In the genomic region with DNA sequence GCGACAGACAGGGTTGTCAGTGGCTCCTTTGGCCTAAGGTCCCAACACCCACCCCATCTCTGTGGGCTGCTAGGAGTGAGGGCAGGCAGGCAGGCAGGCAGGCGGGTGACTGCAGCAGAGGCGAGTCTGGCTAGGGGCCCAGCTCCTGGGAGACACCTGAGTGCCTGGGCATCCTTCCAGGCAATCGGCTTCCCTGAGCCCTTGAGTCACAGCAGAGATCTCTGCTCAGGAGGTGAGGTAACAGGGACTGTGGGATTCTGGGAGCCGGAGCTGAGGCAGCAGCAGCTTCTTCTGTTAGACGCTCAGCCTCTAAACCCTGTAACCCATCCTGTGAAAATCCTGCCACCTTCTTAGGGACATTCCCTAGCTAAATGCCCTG, we compare ENCODE assay signal across 10 mouse cellular contexts. TPM values are rescaled to one million over a fixed set of nuclear protein-coding genes. Genes with fewer than 3 reads are reported as not detected.
DNase-seq lines count a peak whose midpoint lies in the region; ATAC-seq and TF ChIP-seq lines count a peak whose summit lies in the region.
"Had no signal": no experiment of that assay in that cellular context is flagged by ENCODE, and none has a peak within 500 bp of the region (broad histone marks: within the 10 kb centered on the region; RNA-seq: fewer than 3 reads in every experiment).

No protein-coding gene starts in this region.

- in situ Hi-C loops in Patski (cut with MboI; ENCODE audit: low pct_unique_long_range_greater_than_20kb): no loop called here

- H3K4me3 ChIP-seq in hindbrain, embryonic 16.5 days (ENCODE audit: low read length): no peak overlapping the region
- no peak overlapping the region for H3K4me3 ChIP-seq in hindbrain, embryonic 10.5 days
- no peak overlapping the region for H3K4me3 ChIP-seq in intestine, embryonic 16.5 days (ENCODE audit: low read length)

- 0 out of 2 replicates have a peak overlapping the region, but pooled peaks have one; percentile 3 for H3K9ac ChIP-seq in hindbrain, embryonic 16.5 days (ENCODE audit: low read depth, low read length)
- H3K9ac ChIP-seq in intestine, embryonic 16.5 days (ENCODE audit: low read depth, low read length): no peak overlapping the region
- H3K9ac ChIP-seq: liver, embryonic 14.5 days had no signal

- H3K4me2 ChIP-seq in hindbrain, embryonic 16.5 days (ENCODE audit: low read length): no peak overlapping the region
- H3K4me2 ChIP-seq in intestine, embryonic 16.5 days (ENCODE audit: low read depth, low read length): no peak overlapping the region

- WGBS in hindbrain, embryonic 16.5 days: 77% methylated on average over 6 of the region's 6 CpGs
- WGBS in hindbrain, embryonic 10.5 days: 92% methylated on average over 6 of the region's 6 CpGs
- 80% methylated on average over 6 of the region's 6 CpGs for WGBS in intestine, embryonic 16.5 days

- H3K9me3 ChIP-seq in hindbrain, embryonic 16.5 days (ENCODE audit: control insufficient read depth, low read length): no peaks in the 10 kb centered on the region
- H3K9me3 ChIP-seq in hindbrain, embryonic 10.5 days: no peaks in the 10 kb centered on the region
- no peaks in the 10 kb centered on the region for H3K9me3 ChIP-seq in intestine, embryonic 16.5 days (ENCODE audit: control insufficient read depth, low read length)

- DNase-seq in hindbrain, embryonic 10.5 days (ENCODE audit: low spot score): no peak
- DNase-seq in Patski (ENCODE audit: low read depth, low spot score): peak; percentile 68
- DNase-seq in cerebellum, adult 8-10 months: peak; percentile 79
- peak; percentile 56 for DNase-seq in left cerebral cortex, postnatal 4 days
- no peak for DNase-seq in liver
- DNase-seq in retina, postnatal 1 day: no peak

- no peaks in the 10 kb centered on the region for H3K27me3 ChIP-seq in hindbrain, embryonic 16.5 days (replicated peaks; ENCODE audit: control insufficient read depth, insufficient read depth, low read length)
- H3K27me3 ChIP-seq in hindbrain, embryonic 10.5 days (ENCODE audit: insufficient read depth, poor library complexity, severe bottlenecking): no peaks in the 10 kb centered on the region
- no peaks in the 10 kb centered on the region for H3K27me3 ChIP-seq in Patski
- H3K27me3 ChIP-seq in intestine, embryonic 16.5 days (replicated peaks; ENCODE audit: control insufficient read depth, insufficient read depth, low read length): no peaks in the 10 kb centered on the region

- no peaks in the 10 kb centered on the region for H3K4me1 ChIP-seq in hindbrain, embryonic 16.5 days (ENCODE audit: control insufficient read depth, insufficient read depth, low read depth, low read length)
- 0 out of 2 replicates have a peak, but pooled peaks cover 3% of the 10 kb centered on the region for H3K4me1 ChIP-seq in hindbrain, embryonic 10.5 days (replicated peaks)
- H3K4me1 ChIP-seq in intestine, embryonic 16.5 days (ENCODE audit: control insufficient read depth, insufficient read depth, low read length): peaks cover 3% of the 10 kb centered on the region; the same call in 1 of the 2 replicates

- POLR2A ChIA-PET in Patski (lab: Charles Lee): interaction anchor here (0.8 to 2.7 kb wide), 4 partner anchors 10 to 17 kb away, joined by 4 to 6 read pairs (median 4); partner anchors contain the start of gene Nr1h2

- no peak overlapping the region for H3K27ac ChIP-seq in hindbrain, embryonic 16.5 days (ENCODE audit: low read depth, low read length)
- H3K27ac ChIP-seq in hindbrain, embryonic 10.5 days: no peak overlapping the region
- no peak overlapping the region for H3K27ac ChIP-seq in intestine, embryonic 16.5 days (ENCODE audit: low read length)
- H3K27ac ChIP-seq: liver, embryonic 14.5 days had no signal

- CTCF ChIA-PET in Patski (lab: Charles Lee): interaction anchor here (0.8 to 2.9 kb wide), 5 partner anchors 10 to 24 kb away, joined by 3 to 26 read pairs (median 12); partner anchors contain the start of gene Pold1

- intact Hi-C loops in left cerebral cortex, postnatal 4 days (cut with DNase I): no loop called here

- peaks cover 9% of the 10 kb centered on the region for H3K36me3 ChIP-seq in hindbrain, embryonic 16.5 days (ENCODE audit: control insufficient read depth, insufficient read depth, low read length)
- H3K36me3 ChIP-seq in hindbrain, embryonic 10.5 days: peaks cover 96% of the 10 kb centered on the region
- H3K36me3 ChIP-seq in intestine, embryonic 16.5 days (ENCODE audit: control insufficient read depth, insufficient read depth, low read length): peaks cover 11% of the 10 kb centered on the region

- no peak for ATAC-seq in hindbrain, embryonic 16.5 days
- peak; percentile 28 for ATAC-seq in Patski
- no peak for ATAC-seq in intestine, embryonic 16.5 days

- no peak for TF ChIP-seq CTCF in Patski (IDR thresholded peaks at IDR 0.05)

RNA-seq across cellular contexts. Expression of gene Spib, which starts 4.7 kb away (rescaled TPM):
- not detected in 2 replicates for polyA plus RNA-seq in hindbrain, embryonic 16.5 days (2015; fragmentation: Nextera tagmentation; extraction: Ambion mirVana)
- polyA plus RNA-seq in hindbrain, embryonic 10.5 days (2016; fragmentation: Nextera tagmentation; extraction: Ambion mirVana): 0.09 TPM in 1 of 2 replicates, not detected in the other
- polyA plus RNA-seq in Patski (2021): 0.14 TPM
- under 1 TPM in 1 of 2 experiments, not detected in 1; 0.20 TPM for total RNA-seq in left cerebral cortex, postnatal 4 days (2021)
- 0.39 and 0.48 TPM in 2 replicates for polyA plus RNA-seq in intestine, embryonic 16.5 days (2015; fragmentation: Nextera tagmentation; extraction: Ambion mirVana)
- total RNA-seq: common myeloid progenitor, adult 5-6 weeks had no signal

RNA-seq across cellular contexts. Expression of gene Pold1, which starts 12.1 kb away (rescaled TPM):
- polyA plus RNA-seq in hindbrain, embryonic 16.5 days (2015; fragmentation: Nextera tagmentation; extraction: Ambion mirVana): 20.5 and 26.3 TPM in 2 replicates
- 133 and 161 TPM in 2 replicates for polyA plus RNA-seq in hindbrain, embryonic 10.5 days (2016; fragmentation: Nextera tagmentation; extraction: Ambion mirVana)
- polyA plus RNA-seq in Patski (2021): 30.9 TPM
- 10 to 100 TPM; 13.6 to 14.4 TPM for total RNA-seq in left cerebral cortex, postnatal 4 days (2021)
- polyA plus RNA-seq in intestine, embryonic 16.5 days (2015; fragmentation: Nextera tagmentation; extraction: Ambion mirVana): 68.5 and 76.4 TPM in 2 replicates

RNA-seq across cellular contexts. Expression of gene Mybpc2, which starts 12.1 kb away (rescaled TPM):
- polyA plus RNA-seq in hindbrain, embryonic 16.5 days (2015; fragmentation: Nextera tagmentation; extraction: Ambion mirVana): 0.14 and 0.15 TPM in 2 replicates
- 0.10 and 0.12 TPM in 2 replicates for polyA plus RNA-seq in hindbrain, embryonic 10.5 days (2016; fragmentation: Nextera tagmentation; extraction: Ambion mirVana)
- polyA plus RNA-seq in Patski (2021): 0.08 TPM
- total RNA-seq in left cerebral cortex, postnatal 4 days (2021): under 1 TPM in 1 of 2 experiments, not detected in 1; 0.10 TPM
- 0.38 and 0.45 TPM in 2 replicates for polyA plus RNA-seq in intestine, embryonic 16.5 days (2015; fragmentation: Nextera tagmentation; extraction: Ambion mirVana)
- total RNA-seq: common myeloid progenitor, adult 5-6 weeks had no signal
- polyA plus RNA-seq: liver, embryonic 14.5 days had no signal

RNA-seq across cellular contexts. Expression of gene Nr1h2, which starts 17.2 kb away (rescaled TPM):
- polyA plus RNA-seq in hindbrain, embryonic 16.5 days (2015; fragmentation: Nextera tagmentation; extraction: Ambion mirVana): 62.0 and 66.1 TPM in 2 replicates
- polyA plus RNA-seq in hindbrain, embryonic 10.5 days (2016; fragmentation: Nextera tagmentation; extraction: Ambion mirVana): 83.2 and 94.9 TPM in 2 replicates
- polyA plus RNA-seq in Patski (2021): 113 TPM
- 10 to 100 TPM; 44.4 to 55.0 TPM for total RNA-seq in left cerebral cortex, postnatal 4 days (2021)
- 79.3 and 83.3 TPM in 2 replicates for polyA plus RNA-seq in intestine, embryonic 16.5 days (2015; fragmentation: Nextera tagmentation; extraction: Ambion mirVana)

RNA-seq across cellular contexts. Expression of gene Napsa, which starts 35.6 kb away (rescaled TPM):
- 1.1 and 1.6 TPM in 2 replicates for polyA plus RNA-seq in hindbrain, embryonic 16.5 days (2015; fragmentation: Nextera tagmentation; extraction: Ambion mirVana)
- polyA plus RNA-seq in hindbrain, embryonic 10.5 days (2016; fragmentation: Nextera tagmentation; extraction: Ambion mirVana): 0.38 and 0.86 TPM in 2 replicates
- polyA plus RNA-seq in Patski (2021): 2.7 TPM
- under 1 TPM in 1 of 2 experiments, not detected in 1; 0.30 TPM for total RNA-seq in left cerebral cortex, postnatal 4 days (2021)
- 3.4 and 3.9 TPM in 2 replicates for polyA plus RNA-seq in intestine, embryonic 16.5 days (2015; fragmentation: Nextera tagmentation; extraction: Ambion mirVana)

Comparison
In these comparisons a context has a peak if more than half of its experiments do, and no peak if none do; other contexts are left out.
1. DNase-seq: peak in Patski (single experiment), cerebellum, adult 8-10 months (single experiment) and left cerebral cortex, postnatal 4 days (single experiment); none in hindbrain, embryonic 10.5 days (single experiment), liver (single experiment) and retina, postnatal 1 day (single experiment).